Mouse (Mus musculus) spleen, postnatal 36 days (tissue): ENCODE data around the gene C1galt1c1.

Experiments
- DNase-seq, 2 experiments: peaks; one replicate each; pipeline ENCODE4 v3.0.0; 2022; ENCODE audit warnings: low spot score in 2 of 2, mixed read lengths in 1 of 2

Gene C1galt1c1

DNA sequence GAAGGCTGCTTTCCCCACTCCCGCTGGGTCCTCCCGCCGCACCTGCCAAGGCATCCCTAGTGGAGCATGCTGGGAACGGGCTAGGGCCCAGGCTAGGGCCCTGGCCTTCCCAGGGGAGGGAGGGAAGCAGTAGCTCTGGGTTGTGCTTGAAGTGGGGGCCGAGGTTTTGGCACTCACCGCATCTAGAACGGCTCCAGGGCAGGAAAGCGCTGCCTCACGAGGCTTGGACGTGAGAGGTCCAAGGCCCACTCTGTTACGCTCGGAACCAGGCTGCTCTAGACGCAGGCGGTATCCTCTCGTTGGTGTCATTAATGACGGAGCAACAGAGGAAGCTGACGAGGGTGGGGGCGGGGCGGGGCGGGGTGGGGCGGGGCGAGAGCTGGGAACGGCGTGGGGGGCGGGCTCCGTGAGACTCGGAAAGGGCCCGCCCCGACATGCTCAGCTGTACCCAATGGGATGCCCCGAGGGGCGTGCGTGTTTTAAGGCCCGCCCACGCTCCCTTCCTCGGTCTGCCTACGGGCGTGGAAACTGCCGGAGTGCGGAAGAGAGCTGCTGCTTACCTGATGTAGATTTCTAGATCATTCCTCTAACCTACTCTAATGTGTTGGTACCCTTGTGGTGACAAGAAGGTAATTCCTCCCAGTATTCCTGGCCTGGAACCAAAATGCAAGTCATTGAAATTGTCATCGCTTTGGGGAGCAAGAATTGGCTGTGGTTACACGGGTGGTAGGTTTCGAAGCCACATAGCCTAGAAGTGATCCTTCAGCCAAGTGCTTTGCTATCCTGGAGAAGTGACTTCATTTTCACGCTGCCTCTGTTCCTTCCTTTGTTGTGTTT is at the start of gene C1galt1c1:
TSS of gene C1galt1c1 (minus strand) at position 287 of the 837 bp plus-strand sequence.
- DNase-seq = peak; percentile 89 to 94

- DNase-seq = no peak
Observed at GRCm38 (mm10) chrX:38681972-38682371, 47.1 kb upstream of the C1galt1c1 start.

GRCm38 (mm10) chrX:38669111-38669903 is 34.4 kb upstream of the C1galt1c1 start:
- no peak for DNase-seq

- no peak for DNase-seq
Observed at GRCm38 (mm10) chrX:38656206-38656883, 21.5 kb upstream of the C1galt1c1 start.

- no peak for DNase-seq
Observed at GRCm38 (mm10) chrX:38654681-38655080, 19.8 kb upstream of the C1galt1c1 start.

GRCm38 (mm10) chrX:38653181-38653580 is 18.3 kb upstream of the C1galt1c1 start:
- no peak for DNase-seq

- DNase-seq = no peak
Observed at GRCm38 (mm10) chrX:38651167-38651566, 16.3 kb upstream of the C1galt1c1 start.

DNA sequence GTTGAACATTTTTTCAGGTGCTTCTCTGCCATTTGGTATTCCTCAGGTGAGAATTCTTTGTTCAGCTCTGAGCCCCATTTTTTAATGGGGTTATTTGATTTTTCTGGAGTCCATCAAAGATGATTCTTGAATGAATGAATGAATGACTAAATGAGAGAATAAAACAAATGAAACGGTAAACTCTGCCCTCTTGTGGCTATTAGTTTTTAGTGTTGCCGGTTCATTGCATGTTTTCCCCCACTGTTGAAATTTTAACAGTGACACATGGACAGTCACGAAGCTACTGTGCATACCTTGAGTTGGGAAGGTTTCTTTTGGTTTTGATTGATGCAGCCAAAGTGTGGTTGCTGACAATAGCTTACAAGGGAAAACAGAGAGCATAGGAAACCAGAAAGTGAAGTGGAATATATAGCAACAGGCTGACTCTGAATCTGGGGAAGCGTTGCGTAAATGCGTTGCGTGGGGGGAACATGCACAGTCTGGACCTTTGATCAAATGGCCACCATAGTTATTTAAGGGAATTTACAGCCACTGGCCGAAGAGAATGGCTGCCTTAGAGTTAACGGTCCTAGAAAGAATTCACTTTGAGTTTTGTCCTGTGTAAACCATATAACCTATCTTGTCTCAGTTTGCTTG is 15.6 kb upstream of the C1galt1c1 start:
- DNase-seq = no peak

- DNase-seq = no peak
Observed at GRCm38 (mm10) chrX:38642183-38642582, 7.3 kb upstream of the C1galt1c1 start.

DNA sequence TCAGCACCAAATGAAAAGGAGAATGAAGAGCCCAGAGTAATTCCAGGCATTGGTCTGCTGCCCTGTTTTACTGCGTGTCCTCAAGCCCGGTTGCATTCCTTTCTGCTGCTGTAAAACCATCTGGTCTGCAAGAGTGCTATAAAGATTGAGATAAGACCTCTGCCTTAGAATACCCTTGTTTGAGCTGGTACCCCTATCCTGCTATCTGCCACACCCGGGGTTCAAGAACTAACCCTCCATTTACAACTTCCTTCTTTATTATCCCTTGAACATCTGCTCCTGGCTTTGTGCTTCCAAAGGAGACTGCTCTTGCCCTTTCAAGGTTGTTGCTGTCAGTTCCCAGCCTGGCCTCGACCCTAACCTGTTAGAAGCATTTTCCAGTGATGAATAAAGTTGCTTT is 6.5 kb upstream of the C1galt1c1 start:
- DNase-seq = no peak

DNA sequence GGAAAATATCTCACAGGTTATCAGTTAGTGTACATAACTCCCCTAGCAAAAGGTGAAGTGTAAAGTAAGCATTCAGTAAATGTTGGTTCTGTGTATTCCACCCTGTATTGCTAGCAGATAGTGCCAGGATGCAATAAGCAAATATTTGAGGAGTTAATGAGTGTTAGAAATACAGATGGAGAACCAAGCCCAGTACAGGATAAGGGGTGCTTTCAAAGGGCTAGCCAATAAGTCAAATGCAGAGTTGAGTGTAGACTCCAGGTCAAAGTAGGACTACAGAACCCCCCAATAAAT is 698 bp upstream of the C1galt1c1 start:
- no peak for DNase-seq

- DNase-seq = peak; percentile 13 to 35
Observed at GRCm38 (mm10) chrX:38600995-38601369, 33.9 kb downstream of the C1galt1c1 start.

DNA sequence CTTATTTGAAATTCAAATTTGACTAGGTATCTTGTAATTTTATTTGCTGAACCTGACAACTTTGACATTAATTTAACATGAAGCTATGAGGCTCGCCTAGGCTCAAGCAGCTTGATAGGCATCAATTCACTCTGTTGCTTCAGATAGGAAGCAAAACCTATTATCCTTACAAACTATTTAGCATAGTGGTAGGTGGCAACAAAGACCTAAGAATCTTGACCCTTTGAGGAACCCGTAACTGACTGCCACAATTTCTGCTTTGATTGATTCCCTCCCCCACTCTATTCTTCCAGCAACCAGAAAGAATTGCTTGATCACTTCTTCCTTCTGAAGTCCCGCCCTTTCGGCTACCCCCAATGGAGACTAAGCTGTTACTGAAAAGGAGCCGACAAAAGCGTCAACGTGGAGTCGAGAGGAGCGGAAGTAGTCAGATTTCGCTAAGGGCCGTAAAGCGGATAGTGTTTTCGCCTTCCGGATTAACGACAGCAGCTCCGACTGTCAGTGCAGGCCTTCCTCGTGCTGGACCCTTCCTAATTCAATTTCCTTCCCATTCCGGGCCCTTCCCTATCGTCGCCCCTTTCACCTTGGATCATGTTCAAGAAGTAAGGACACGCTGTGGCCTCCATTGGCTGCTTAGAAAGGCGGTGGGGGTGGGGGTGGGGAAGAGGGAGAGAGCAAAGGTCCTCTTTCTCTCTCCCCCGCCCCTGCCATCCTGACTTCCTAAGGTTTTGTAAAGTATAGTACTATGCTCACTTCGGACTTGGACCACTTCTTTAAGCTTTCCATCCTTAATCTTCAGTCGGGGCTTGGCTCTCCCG is 34.5 kb downstream of the C1galt1c1 start, which contains the start of gene Mcts1:
TSS of gene Mcts1 (plus strand) at position 402 of the 818 bp plus-strand sequence.
- peak; percentile 76 to 83 for DNase-seq

DNA sequence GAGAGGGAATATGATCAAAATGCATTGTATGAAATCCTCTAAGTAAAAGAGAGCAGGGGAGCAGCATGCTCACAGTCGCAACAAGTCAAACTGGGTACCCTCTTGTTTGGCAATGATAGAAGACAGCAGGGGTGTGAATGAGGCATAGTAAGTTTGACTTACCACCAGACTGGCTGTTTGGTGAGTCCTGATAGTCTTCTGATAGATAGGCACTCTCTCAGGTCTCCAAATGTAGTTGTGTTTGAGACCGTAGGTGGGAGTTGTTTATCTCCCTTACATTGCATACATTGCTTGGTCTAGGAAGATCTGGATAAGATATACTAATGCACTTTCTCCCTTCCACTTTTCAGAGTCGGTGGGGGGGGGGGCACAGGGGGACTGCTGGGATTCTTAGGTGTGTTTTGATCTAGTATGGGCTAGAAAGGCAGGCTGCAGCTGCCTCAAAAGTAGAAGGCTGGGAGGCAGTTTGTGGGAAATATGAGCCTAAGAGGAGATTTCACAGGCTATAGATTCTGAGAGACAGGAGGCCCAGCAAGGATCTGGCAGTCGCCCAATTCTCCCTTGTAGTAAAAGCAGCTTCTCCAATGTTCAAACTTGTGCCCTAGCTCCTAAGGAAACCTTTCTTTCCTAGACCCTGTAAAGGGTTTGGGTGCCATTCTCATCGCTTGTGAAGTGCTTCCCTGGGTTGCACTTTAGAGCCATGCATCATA is 41.6 kb downstream of the C1galt1c1 start:
- no peak for DNase-seq

DNA sequence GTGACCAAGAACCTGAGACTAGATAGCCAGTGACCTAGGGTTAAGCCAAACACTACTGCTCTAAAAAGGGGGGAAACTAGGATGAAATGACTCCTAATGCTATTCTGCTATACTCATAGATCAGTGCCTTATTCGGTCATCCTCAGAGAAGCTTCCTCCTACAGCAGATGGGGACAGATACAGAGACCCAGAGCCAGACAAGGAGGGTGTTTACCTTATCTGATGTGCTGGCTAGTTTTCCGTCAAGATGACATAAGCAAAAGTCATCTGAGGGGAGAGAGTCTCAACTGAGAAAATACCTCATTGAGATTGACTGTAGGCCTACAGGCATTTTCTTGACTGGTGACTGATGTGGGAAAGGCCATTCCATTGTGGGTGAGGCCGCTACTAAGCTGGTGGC is 43.1 kb downstream of the C1galt1c1 start:
- no peak for DNase-seq

- no peak for DNase-seq
Observed at GRCm38 (mm10) chrX:38589827-38590226, 45.1 kb downstream of the C1galt1c1 start.

- DNase-seq = no peak
Observed at GRCm38 (mm10) chrX:38583261-38583660, 51.6 kb downstream of the C1galt1c1 start.

- DNase-seq = no peak
Observed at GRCm38 (mm10) chrX:38581140-38581539, 53.7 kb downstream of the C1galt1c1 start.
